Mouse (Mus musculus): Measurements from ENCODE around the gene Morn3.

Morn3 gene

DNA sequence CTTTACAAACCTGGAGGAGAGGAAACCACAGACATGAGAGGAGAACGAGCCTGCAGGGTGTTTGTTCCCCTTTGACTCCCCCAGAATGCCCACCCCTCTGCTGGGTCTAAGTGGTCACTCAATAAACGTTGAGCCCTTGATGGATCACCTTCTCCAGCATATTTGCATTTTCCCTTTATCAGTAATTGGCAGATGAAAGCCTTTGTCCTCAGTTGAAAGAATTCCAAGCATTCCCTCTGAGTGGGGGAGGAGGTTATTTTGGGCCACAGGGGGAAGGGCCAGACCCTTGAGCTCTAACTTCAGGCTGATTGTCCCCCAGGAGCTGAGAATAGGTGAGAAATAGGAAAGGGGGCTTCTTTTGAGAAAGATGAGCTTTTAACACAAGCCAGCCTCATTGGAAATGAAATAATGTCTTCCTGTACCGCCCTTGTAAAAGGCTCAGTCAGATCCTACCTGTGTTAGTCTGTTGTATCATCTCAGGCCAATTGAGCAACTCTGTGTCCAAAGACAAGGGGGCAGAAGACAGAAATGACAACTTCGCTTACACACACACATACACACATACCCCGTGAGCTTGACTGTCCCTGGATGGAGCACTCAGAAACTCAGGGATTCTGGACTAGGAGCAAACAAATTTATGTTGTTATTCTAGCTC, 55.3 kb downstream of the Morn3 start:
- no peak for DNase-seq (ENCODE audit: low read depth, low spot score)

DNA sequence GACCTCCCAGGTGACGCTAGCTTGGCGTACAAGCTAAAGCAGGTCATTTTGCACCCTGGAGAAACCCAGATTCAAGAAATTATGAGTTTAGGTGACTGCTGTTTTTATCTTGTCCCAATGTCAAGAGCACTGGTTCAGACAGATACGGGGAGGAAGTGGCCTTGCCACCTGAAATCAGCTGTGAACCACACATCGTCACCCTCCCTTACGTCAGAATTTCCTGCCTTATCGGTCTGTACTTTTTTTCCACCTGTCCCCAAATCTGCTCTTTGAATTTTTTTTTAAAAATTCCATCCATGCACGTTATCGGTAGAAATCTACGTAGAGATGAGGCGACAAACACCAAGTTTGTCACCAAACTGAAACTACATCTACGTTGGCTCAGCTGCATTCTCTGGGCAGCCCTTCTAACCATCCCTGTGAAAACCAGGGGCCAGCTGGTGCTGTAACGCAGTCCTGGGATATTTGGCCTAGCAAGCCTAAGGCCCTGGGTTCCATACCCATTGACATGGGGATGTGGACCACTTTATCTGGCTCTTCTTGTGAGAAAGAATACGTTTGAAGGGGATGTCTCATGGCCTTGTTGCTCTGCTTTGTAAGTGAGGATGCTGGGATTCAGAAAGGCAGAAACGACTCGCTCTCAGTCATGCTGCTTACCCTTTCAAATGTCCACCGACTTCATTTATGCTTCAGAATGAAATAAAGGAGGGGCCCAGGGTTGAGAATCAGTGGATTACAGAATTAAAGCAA, 56.2 kb downstream of the Morn3 start:
- no peak for DNase-seq (ENCODE audit: low read depth, low spot score)

DNA sequence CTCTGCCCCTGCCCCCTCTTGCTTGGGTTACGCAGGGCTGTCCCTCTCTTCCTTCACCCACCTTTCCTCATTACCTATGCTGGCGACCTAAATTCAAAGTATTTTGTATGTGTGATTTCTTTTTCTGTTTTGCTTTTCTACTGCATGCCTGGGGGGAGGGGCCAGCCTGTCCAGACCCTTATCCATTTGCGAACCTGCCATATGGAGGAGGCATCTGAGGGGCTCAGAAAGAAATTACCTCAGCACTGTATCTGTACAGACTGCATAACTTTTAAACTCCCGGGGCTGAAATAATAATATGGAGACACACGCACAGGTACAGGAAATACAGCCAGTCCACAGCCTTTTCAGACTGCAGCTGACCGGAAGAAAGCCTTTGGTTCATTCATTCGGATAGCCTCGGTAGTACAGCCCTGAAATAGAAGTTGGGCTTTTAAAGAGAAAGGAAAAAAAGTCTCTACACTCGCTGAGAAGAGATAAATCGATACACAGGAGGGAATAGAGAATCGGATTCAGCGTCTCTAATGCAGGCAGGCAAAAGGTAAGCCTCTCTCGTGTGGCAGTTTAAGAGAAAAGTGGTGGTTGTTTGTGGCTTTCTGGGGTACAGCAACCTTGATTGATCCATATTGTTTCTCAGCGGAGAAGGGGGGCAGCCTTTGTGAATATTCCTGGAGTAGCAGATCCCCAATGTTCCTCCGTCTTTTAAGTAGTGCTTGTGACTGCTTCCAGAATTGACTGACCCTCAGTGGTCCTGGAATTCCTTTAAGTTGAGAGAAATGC, 57.1 kb downstream of the Morn3 start, which contains the start of gene Kdm2b:
TSS of gene Kdm2b (minus strand) at position 273 of the 780 bp plus-strand sequence.
- DNase-seq (ENCODE audit: low read depth, low spot score): no peak

DNA sequence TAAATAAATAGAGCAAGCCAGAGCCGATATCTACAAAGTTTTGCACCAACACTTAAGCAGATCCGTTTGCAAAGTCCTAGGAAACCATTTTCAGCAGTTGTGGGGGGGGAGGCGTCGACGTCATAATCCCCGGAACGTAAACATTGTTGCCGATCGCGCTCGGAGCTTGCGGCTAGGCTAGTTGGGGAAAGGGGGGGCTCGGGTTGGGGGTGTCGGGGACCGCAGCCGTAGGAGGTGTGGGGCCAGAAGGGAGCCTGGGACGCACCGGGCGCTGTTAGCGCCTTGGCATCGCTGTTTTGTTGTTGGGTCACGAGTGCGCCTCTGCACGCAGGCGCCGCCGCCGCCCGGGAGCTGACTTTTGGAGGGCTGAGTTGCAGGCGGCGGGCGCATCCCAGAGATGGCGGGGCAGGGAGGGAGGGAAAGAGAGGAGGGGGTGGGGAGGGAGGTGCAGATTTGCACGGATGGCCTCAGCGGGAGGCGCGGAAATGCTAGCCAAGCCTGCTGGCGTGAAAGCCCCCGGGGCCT, 57.8 kb downstream of the Morn3 start:
- peak; percentile 63 for DNase-seq (ENCODE audit: low read depth, low spot score)

DNA sequence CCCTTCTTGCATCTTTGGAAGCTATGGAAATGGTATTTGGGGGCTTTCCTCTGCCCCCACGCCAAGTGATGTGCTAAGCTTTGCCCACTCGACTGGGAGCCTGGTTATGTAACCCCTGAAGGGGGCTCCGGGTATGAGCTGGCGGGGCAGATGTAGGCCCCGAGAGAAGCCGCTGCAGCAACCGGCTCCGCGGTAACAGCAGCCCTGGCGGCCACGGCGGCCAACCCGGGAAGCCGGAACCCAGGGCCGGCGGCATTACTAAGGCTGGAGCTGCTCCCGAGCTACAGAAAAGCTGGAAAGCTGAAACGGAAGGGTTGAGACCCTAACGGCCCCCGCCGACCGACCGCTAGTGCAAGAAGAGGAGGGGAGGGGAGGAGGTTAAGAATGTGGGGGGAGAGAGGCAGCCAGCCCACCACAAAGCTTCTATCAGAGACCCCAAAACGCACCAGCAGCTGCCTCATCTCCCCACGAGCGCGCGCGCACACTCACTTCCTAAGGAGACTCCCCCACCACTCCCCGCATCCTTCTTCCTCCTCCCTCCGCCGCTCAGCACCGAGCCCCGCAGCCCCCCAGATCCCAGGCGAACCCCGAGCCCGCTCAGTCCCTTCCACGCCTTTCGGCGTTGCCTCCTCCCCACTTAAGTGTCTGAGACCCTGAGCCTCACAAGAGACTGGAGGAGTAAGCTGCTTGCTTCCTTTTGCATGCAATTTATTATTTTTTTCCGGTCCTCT, 58.6 kb downstream of the Morn3 start:
- no peak for DNase-seq (ENCODE audit: low read depth, low spot score)

DNA sequence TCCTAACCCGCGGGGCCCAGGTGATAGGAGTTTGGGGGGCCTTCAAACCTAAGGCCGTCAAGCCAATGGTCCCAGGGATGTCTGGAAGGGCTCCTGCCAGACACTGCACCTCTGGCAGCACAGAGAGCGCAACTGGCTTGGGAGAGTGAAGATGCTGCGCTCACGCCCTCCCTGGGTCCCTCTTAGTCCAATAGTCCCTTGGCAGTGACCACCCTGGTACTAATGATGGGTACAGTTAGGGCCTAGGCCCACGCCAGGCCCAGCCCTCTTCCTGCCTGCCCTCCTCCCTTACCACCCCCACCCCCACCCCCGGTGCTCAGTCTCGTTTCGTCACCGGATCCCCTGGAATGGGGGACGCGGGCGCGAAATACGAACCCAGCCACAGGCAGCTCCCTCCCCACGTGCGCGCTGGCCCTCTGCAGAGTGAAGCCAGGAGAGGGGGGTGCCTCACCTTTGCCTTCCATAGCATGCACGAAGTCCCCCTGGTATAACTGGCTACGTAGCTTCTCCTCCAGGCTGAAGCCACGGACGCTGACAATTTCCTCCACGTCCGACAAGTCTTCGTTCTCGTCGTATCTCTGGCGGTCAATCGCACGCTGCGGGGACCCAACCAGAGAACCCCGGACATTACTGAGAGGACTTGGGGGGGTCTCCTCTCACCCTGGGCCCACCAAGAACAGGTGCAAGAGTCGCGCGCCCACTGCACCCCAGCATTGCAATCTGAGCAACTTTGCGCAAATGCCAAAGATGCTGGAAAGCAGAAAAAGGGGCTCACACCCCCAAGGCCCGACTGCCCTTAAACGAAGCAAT, 59.4 kb downstream of the Morn3 start:
- no peak for DNase-seq (ENCODE audit: low read depth, low spot score)

DNA sequence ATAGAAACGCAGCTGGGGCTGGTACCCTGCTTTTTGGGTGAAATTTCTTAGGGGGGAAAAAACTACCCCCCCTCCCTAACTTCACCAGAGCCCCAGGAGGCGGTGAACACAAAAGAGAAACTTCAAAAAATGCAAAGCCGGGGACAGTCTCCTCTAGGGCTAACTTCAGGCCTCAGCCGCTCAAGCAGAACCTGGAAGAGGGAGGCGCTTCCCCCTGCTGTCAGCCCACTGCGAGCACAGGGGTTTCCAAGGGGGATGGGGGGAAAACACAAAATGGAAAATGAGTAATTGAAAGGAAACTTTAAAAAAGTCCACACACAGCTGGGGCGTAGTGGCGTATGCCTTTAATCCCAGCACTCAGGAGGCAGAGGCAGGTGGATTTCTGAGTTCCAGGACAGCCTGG, 60.7 kb downstream of the Morn3 start:
- DNase-seq (ENCODE audit: low read depth, low spot score): no peak

Measured in embryo, embryonic 11.5 days (tissue).